Mouse (Mus musculus): ENCODE data around the gene Vopp1. TPM values are rescaled to one million over a fixed set of nuclear protein-coding genes. Genes with fewer than 3 reads are reported as not detected.

Gene Vopp1
- total RNA-seq, 2 experiments from 2014 or later = 14.1 to 15.8 TPM

DNA sequence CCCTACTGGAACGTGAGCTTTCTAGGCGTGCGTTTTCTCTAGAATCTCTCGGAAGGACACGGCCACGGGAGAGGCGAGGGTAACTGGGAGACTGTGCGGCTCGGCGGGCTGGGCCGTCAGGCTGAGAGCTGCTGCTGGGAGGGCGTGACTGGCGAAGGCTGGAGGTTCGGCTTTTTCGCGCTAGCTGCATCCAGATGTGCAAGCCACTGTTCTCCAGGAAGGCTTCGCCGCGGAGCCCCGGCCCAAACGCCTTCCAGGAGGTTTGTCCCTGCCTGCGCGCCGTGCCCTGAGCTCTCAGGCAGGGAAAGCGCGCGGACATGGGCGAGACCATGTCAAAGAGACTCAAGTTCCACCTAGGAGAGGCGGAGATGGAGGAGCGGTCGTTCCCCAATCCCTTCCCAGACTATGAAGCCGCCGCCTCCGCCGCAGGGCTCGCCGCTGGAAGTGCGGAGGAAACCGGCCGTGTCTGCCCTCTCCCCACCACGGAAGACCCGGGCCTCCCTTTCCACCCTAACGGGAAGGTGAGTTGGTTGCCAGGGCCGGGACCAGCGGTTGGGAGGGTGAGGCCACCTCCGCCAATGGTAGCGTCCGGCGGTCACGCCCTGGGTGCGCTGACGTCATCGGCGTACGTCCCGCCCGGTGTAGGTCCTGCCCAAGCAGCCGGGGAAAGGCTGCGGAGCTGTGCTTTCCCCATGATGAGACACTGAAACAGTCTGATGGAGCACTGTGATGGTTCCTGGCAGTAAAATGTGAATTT, 122.0 kb downstream of the Vopp1 start:
- peak; percentile 97 to 98 for DNase-seq

DNA sequence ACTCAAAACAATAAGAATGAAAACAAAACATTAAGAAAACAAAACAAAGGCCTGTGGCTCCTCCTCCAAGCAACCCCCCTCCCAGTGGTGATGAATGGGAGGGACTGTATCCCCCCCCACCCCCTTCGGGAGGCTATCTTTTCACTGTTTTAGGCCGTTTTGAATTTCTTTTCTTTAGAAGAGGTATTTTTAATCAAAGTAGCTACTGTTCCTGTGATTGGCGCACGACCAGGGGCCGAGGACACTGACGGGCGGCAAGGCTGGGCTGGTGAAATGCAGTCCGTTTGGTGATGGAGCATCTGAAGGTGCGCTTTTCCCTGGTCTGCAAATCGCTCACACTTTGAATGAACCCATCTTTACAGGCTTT, 122.6 kb downstream of the Vopp1 start, which contains the start of gene Lancl2:
Gene Lancl2 (plus strand): TSS at position 165 of the 367 bp plus-strand sequence.
- peak; percentile 36 to 57 for DNase-seq

DNA sequence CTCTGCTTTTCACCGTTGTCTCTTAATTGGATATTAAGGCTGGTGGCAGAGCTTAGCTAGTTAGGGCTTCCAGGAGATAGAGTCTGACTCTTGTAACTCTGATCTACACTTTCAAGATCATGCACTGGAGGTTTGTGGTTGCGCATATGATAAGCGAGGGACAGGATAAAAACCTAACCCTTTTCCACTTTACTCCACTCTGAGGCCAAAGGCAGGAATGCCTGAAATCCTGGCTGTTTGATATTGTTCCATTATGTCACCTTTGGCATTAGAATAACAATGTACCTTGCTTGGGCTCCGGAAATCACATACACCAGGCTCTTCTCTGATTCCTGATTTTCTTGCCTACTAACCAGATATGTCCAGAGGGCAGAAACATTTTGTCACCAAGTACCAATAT, 123.3 kb downstream of the Vopp1 start:
- DNase-seq = no peak

DNA sequence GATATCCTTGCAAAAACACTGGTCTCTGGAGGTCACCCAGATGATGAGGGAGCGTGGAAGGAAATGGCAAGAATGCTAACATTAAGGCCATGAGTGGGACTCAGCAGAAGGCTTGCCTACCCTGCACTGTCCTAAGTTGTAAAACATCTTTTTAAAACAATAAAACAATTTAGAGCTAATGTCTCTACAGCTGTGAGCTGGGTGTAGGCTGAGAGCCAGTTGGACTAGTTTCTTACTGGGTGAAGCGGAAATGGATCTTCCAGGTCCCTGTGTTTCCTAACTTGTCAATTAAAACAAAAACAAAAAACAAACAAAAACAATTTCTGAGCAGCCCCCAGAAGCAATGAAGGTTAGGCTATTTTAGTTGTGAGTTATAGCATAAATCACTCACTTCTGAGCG, 131.8 kb downstream of the Vopp1 start:
- no peak for DNase-seq

DNA sequence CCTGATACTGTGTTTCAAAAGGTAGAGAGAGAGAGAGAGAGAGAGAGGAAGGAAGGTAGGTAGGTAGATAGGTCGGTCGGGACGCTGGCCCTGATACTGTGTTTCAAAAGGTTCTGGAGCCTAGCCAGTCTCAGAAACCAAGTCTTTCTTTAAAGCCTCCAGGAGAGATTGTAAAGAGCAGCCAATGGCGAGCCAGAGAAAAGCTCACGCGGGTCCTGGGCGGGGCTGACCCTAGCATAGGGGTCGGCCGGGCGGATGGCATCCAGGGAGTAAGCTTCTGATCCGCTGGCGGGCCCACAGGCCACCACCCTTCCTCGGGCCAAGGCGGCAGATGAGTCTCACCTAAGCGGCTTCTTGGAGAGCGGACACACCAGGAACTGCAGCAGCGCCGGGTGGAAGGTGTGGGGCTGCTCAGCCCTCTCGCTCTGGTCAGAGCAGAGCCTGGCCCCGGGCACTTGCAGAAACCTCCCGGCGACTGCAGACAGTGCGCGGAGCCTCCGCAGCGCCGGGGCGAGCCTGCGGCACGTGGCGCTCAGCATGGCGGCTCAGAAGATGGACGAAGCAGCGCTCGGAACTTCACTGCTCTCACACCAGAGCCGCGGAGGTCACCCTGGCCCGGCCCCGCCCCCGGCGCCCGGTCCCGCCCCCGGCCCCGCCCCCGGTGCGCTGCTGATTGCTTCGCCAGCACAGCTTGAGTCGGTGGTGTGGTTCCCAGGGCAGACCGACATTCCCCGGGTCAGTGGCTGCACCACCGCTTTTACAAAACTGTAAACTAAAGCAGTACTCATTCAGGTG, 133.3 kb downstream of the Vopp1 start, which contains the start of gene Pyurf:
Gene Pyurf (minus strand): TSS at position 612 of the 795 bp plus-strand sequence.
- peak; percentile 90 to 93 for DNase-seq

DNA sequence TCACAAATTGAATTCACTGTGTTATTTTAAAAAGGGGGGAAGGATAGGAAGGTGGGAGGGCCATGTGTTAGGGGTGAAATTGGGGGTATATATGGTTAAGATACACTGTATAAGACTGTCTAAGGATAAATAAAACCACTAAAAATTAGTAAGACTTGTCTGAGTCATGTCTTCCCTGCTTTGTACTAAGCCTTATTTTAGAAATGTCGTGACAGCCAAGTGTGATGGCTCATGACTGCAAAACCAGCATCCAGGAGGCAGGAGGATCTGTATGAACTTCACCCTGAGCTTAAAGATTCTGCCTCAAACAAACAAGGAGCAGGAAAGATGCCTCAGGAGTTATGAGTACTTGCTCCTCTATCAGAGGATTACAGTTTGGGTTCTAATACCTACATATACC, 140.8 kb downstream of the Vopp1 start:
- DNase-seq = no peak

Other genes with a start within 250 kb of the Vopp1 start
- 10 to 100 TPM; 18.1 to 23.1 TPM for gene Herc6, start 244.2 kb downstream of the Vopp1 start, total RNA-seq (2021)
- gene Pyurf, start 133.1 kb downstream of the Vopp1 start, total RNA-seq (2021) = 10 to 100 TPM; 15.7 to 16.4 TPM
- 10 to 100 TPM; 15.1 to 21.3 TPM for gene Lancl2, start 122.6 kb downstream of the Vopp1 start, total RNA-seq (2021)
- not detected for gene Vmn1r21, start 25.2 kb upstream of the Vopp1 start, total RNA-seq (2021)
- gene Vmn1r22, start 82.9 kb upstream of the Vopp1 start, total RNA-seq (2021) = not detected
- gene Vmn1r23, start 101.7 kb upstream of the Vopp1 start, total RNA-seq (2021) = not detected
- gene Vmn1r24, start 136.3 kb upstream of the Vopp1 start, total RNA-seq (2021) = not detected
- gene Vmn1r25, start 155.7 kb upstream of the Vopp1 start, total RNA-seq (2021) = not detected
- gene Vmn1r26, start 190.0 kb upstream of the Vopp1 start, total RNA-seq (2021) = not detected

All from adrenal gland, postnatal 36 days (tissue).